Mouse (Mus musculus): Measurements from ENCODE around the gene Dnase1l3. TPM values are rescaled to one million over a fixed set of nuclear protein-coding genes. Genes with fewer than 3 reads are reported as not detected.

The Dnase1l3 gene
- polyA plus RNA-seq, 1 experiment from 2014 or later, result 0.03 TPM

GRCm38 (mm10) chr14:8030535-8030934 is 36.2 kb upstream of the Dnase1l3 start:
- Histone ChIP-seq H3K4me2 (replicated peaks) (no peak overlapping the region), H3K4me1 (replicated peaks) (0 out of 2 replicates have a peak, but pooled peaks cover 5% of the 10 kb centered on the region), H3K4me3 (replicated peaks) (no peak overlapping the region), H3K36me3 (no peaks in the 10 kb centered on the region), H3K27me3 (no peaks in the 10 kb centered on the region), H3K9me3 (no peaks in the 10 kb centered on the region), H3K27ac (no peak overlapping the region), H3K9ac (replicated peaks) (no peak overlapping the region)
- ATAC-seq, result no peak
- WGBS, result 69% methylated on average over 4 of the region's 4 CpGs

- H3K9me3 ChIP-seq, result no peaks in the 10 kb centered on the region
- 82% methylated on average over 1 of the region's 1 CpGs for WGBS
- H3K27ac ChIP-seq, result no peak overlapping the region
- H3K4me1 ChIP-seq (replicated peaks), result 0 out of 2 replicates have a peak, but pooled peaks cover 5% of the 10 kb centered on the region
- H3K36me3 ChIP-seq, result no peaks in the 10 kb centered on the region
- no peak overlapping the region for H3K9ac ChIP-seq (replicated peaks)
- no peak for ATAC-seq
- no peak overlapping the region for H3K4me2 ChIP-seq (replicated peaks)
- H3K4me3 ChIP-seq (replicated peaks), result no peak overlapping the region
- no peaks in the 10 kb centered on the region for H3K27me3 ChIP-seq
These were observed 35.4 kb upstream of the Dnase1l3 start for GRCm38 (mm10) chr14:8029752-8030151.

DNA sequence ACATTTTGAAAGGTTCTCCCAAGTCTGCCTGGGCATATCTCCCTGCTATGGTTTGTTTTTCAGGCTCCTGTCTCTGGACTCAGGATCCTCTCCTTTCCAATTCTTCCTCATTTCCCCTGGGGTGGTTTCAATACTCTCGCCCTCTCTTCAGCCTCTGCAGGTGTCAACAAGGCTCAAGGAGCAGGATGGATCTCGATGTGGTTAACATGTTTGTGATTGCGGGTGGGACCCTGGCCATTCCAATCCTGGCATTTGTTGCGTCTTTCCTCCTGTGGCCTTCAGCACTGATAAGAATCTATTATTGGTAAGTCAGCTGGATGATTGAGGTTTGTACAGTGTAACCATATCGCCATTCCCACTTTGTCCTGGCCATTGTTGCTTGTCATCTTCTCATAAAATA is 33.7 kb upstream of the Dnase1l3 start:
- no peak overlapping the region for H3K27ac ChIP-seq
- no peak overlapping the region for H3K9ac ChIP-seq (replicated peaks)
- H3K27me3 ChIP-seq, result no peaks in the 10 kb centered on the region
- no peak for ATAC-seq
- H3K36me3 ChIP-seq, result no peaks in the 10 kb centered on the region
- H3K9me3 ChIP-seq, result no peaks in the 10 kb centered on the region
- 95% methylated on average over 5 of the region's 5 CpGs for WGBS
- H3K4me3 ChIP-seq (replicated peaks), result no peak overlapping the region
- H3K4me2 ChIP-seq (replicated peaks), result no peak overlapping the region
- H3K4me1 ChIP-seq (replicated peaks), result 0 out of 2 replicates have a peak, but pooled peaks cover 5% of the 10 kb centered on the region

GRCm38 (mm10) chr14:8026769-8027531 is 32.6 kb upstream of the Dnase1l3 start:
- ATAC-seq, result no peak
- 88% methylated on average over 10 of the region's 10 CpGs for WGBS

GRCm38 (mm10) chr14:8024936-8025335 is 30.6 kb upstream of the Dnase1l3 start:
- WGBS, result 87% methylated on average over 10 of the region's 10 CpGs
- no peaks in the 10 kb centered on the region for H3K4me1 ChIP-seq (replicated peaks)
- H3K27me3 ChIP-seq, result no peaks in the 10 kb centered on the region
- H3K4me3 ChIP-seq (replicated peaks), result no peak overlapping the region
- no peaks in the 10 kb centered on the region for H3K36me3 ChIP-seq
- ATAC-seq, result no peak
- H3K27ac ChIP-seq, result no peak overlapping the region
- H3K9me3 ChIP-seq, result no peaks in the 10 kb centered on the region
- H3K4me2 ChIP-seq (replicated peaks), result no peak overlapping the region
- no peak overlapping the region for H3K9ac ChIP-seq (replicated peaks)

More at GRCm38 (mm10) chr14:8026769-8027531, 32.6 kb upstream of the Dnase1l3 start:
- Histone ChIP-seq H3K4me3 (replicated peaks) (no peak overlapping the region), H3K27ac (no peak overlapping the region), H3K36me3 (no peaks in the 10 kb centered on the region), H3K27me3 (no peaks in the 10 kb centered on the region), H3K4me2 (replicated peaks) (no peak overlapping the region), H3K9ac (replicated peaks) (no peak overlapping the region), H3K4me1 (replicated peaks) (0 out of 2 replicates have a peak, but pooled peaks cover 2% of the 10 kb centered on the region), H3K9me3 (no peaks in the 10 kb centered on the region)

DNA sequence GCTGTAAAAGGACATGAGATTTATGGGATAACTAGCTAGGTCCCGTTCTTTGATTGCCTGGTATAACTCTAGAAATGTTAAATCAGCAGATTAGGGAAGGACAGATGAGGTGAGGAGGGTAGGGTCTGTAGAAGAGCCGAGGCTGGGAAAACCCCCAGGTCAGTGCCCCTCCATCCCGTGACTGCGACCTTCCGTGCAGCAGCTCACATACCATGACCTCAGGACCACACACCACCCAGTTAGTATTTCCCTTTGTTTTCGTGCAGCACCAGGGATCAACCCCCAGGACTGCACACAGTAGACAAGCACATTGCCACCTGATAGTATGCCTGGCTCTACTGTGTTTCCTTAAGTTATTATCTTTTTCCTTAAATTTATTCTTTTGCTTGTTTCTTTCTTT is 30.1 kb upstream of the Dnase1l3 start:
- Histone ChIP-seq H3K9me3 (no peaks in the 10 kb centered on the region), H3K27ac (no peak overlapping the region), H3K9ac (replicated peaks) (no peak overlapping the region), H3K36me3 (no peaks in the 10 kb centered on the region), H3K4me2 (replicated peaks) (no peak overlapping the region), H3K4me1 (replicated peaks) (no peaks in the 10 kb centered on the region), H3K27me3 (no peaks in the 10 kb centered on the region), H3K4me3 (replicated peaks) (no peak overlapping the region)
- no peak for ATAC-seq
- 59% methylated on average over 6 of the region's 6 CpGs for WGBS

DNA sequence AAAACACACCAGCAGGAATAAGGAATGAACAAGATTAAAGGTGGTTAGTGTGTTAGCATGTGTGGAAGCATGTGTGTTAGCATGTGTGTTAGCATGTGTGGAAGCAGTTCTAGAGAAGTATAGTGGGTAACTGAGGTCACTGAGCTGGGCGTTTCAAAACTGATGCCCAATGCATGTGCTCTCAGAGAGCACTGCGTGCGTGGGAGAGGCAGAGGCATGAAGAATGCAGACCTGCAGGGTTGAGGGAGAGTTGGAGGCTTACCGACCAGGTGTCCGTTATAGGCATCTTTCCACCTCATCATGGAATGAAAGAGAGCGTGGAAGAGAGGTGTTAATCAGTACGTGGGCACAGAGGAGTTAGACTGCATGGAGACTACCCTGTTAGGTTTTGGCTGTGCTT is 26.2 kb upstream of the Dnase1l3 start:
- Histone ChIP-seq H3K9me3 (no peaks in the 10 kb centered on the region), H3K27me3 (no peaks in the 10 kb centered on the region), H3K4me3 (replicated peaks) (no peak overlapping the region), H3K4me1 (replicated peaks) (no peaks in the 10 kb centered on the region), H3K4me2 (replicated peaks) (no peak overlapping the region), H3K27ac (no peak overlapping the region), H3K9ac (replicated peaks) (no peak overlapping the region), H3K36me3 (no peaks in the 10 kb centered on the region)
- 89% methylated on average over 7 of the region's 7 CpGs for WGBS
- ATAC-seq, result no peak

DNA sequence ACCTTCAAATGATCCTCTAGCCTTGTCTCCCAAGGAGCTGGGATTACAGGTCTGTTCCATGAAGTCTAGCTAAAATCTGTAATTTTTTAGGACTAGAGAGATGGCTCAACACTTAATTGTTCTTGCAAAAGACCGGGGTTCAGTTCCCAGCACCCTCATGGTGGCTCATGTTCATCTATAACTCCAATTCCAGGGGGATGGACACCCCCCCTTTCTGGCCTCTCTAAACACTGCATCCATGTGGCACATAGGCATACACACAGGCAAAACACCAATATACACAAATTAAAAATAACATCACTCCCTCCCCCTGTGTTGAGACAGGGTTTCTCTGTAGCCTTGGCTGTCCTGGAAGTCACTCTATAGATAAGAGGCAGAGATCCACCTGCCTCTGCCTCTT is 25.6 kb upstream of the Dnase1l3 start:
- H3K4me3 ChIP-seq (replicated peaks), result no peak overlapping the region
- no peaks in the 10 kb centered on the region for H3K9me3 ChIP-seq
- no peak overlapping the region for H3K4me2 ChIP-seq (replicated peaks)
- ATAC-seq, result no peak
- WGBS, result 95% methylated on average over 1 of the region's 1 CpGs
- H3K36me3 ChIP-seq, result no peaks in the 10 kb centered on the region
- no peaks in the 10 kb centered on the region for H3K27me3 ChIP-seq
- no peak overlapping the region for H3K27ac ChIP-seq
- no peak overlapping the region for H3K9ac ChIP-seq (replicated peaks)
- no peaks in the 10 kb centered on the region for H3K4me1 ChIP-seq (replicated peaks)

DNA sequence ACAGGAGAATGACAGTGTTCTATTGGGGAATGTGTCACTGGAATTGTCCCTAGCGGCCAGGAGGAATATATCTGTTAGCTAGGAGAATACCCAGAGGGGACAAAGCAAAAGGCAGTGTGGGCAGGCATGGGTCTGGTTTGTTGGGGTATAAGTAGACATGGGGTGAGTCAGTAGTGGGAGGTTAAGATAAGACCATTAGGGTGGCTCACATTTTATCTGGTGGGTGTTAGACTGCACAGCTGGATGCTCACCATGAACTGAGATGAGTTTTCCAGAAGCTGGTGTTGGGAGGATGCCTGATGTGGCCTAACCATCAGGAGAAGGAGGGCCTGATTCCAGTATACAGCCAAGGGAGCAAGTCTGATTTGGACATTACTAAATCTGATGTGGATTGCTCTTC is 22.6 kb upstream of the Dnase1l3 start:
- H3K4me2 ChIP-seq (replicated peaks), result no peak overlapping the region
- H3K4me1 ChIP-seq (replicated peaks), result no peaks in the 10 kb centered on the region
- WGBS, result 80% methylated on average over 1 of the region's 1 CpGs
- H3K27ac ChIP-seq, result no peak overlapping the region
- H3K4me3 ChIP-seq (replicated peaks), result no peak overlapping the region
- no peak overlapping the region for H3K9ac ChIP-seq (replicated peaks)
- no peaks in the 10 kb centered on the region for H3K36me3 ChIP-seq
- no peaks in the 10 kb centered on the region for H3K9me3 ChIP-seq
- no peak for ATAC-seq
- H3K27me3 ChIP-seq, result no peaks in the 10 kb centered on the region

DNA sequence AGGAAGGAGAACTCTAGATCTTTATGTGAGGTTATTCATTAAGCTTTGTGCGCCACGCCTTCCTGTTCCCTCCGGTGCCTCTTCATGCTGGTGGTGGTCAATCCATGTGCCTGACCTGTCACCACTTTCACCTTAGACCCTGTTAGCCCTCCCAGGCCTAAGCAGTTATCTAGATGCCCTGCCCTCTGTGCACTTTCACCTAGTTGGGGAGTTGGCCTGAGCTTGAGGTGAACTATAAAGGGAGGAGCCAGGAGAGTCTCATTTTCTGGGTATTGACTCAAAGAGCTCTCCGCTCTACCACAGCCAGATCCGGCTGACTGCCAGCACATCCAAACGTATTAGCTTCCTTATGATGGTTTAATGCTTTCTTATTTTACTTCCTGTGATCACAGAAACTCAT is 21.9 kb upstream of the Dnase1l3 start:
- Histone ChIP-seq H3K4me1 (replicated peaks) (no peaks in the 10 kb centered on the region), H3K4me3 (replicated peaks) (no peak overlapping the region), H3K27ac (no peak overlapping the region), H3K36me3 (no peaks in the 10 kb centered on the region), H3K9me3 (no peaks in the 10 kb centered on the region), H3K4me2 (replicated peaks) (no peak overlapping the region), H3K27me3 (no peaks in the 10 kb centered on the region), H3K9ac (replicated peaks) (no peak overlapping the region)
- ATAC-seq, result no peak
- 93% methylated on average over 6 of the region's 6 CpGs for WGBS

DNA sequence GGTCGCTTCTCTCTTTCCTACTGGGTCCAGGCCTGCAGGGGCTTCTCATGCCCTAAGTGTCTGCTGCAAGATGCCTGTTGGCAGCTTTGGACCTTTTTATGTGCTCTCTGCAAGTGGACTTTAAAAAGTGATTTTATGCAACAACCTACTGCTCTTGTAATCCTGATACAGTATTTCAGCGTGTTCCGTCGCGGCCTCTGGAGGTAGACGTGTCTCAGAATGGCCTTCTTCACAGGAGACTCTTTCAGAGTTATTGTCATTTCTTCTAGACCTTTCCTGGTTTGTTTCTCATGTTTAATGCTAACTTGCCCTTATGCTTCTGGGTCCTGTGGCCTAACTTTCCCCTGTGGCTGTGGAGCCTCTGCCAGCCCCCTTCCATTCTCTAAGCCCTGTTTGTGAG is 21.4 kb upstream of the Dnase1l3 start:
- H3K27me3 ChIP-seq, result no peaks in the 10 kb centered on the region
- no peaks in the 10 kb centered on the region for H3K36me3 ChIP-seq
- no peak overlapping the region for H3K4me2 ChIP-seq (replicated peaks)
- no peak overlapping the region for H3K4me3 ChIP-seq (replicated peaks)
- H3K9ac ChIP-seq (replicated peaks), result no peak overlapping the region
- ATAC-seq, result no peak
- H3K27ac ChIP-seq, result no peak overlapping the region
- no peaks in the 10 kb centered on the region for H3K9me3 ChIP-seq
- 92% methylated on average over 6 of the region's 6 CpGs for WGBS
- H3K4me1 ChIP-seq (replicated peaks), result no peaks in the 10 kb centered on the region

DNA sequence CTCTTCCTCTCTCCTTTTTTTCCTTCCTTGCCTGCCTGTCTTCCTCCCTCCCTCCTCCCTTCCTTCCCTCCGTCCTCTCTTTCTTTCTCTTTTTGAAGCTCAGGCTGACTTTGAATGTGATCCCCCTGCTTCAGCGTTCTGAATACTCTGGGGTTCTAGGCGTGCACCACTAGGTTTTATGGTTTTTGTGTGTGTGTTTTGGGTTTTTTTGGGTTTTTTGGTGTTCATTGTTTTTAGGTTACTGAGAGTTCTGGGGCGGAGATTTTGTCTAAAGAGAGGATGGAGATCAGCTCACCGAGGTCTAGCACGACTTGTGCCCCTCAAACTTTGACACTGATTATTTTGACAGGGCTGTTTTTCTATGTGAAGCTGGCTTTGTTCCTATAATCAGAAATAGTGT is 17.6 kb upstream of the Dnase1l3 start:
- 72% methylated on average over 6 of the region's 6 CpGs for WGBS
- no peak overlapping the region for H3K27ac ChIP-seq

DNA sequence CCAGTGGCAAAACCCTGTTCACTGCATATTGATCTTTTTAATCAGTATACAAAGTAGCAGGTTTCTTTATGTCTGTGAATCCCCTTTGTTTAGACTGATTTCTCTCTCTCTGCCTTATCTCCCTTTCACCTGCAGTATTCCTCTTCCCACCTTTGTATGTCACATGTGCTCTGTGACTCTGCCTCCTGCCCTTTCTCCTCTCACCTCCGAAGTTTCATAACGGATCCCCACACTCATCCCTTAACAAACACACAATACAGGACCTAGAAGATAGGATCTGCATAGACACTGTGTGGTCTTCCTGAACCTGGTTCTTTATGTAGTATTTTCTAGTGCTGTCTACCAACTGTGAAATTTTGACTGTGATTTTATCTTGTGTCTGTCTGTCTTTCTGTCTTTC is 16.9 kb upstream of the Dnase1l3 start:
- Histone ChIP-seq H3K9me3 (no peaks in the 10 kb centered on the region), H3K27me3 (no peaks in the 10 kb centered on the region), H3K27ac (no peak overlapping the region), H3K4me1 (replicated peaks) (no peaks in the 10 kb centered on the region), H3K36me3 (no peaks in the 10 kb centered on the region), H3K4me3 (replicated peaks) (no peak overlapping the region), H3K4me2 (replicated peaks) (no peak overlapping the region), H3K9ac (replicated peaks) (no peak overlapping the region)
- no peak for ATAC-seq
- WGBS, result 83% methylated on average over 2 of the region's 2 CpGs

More for the DNA sequence above, 17.6 kb upstream of the Dnase1l3 start:
- Histone ChIP-seq H3K9ac (replicated peaks) (no peak overlapping the region), H3K4me2 (replicated peaks) (no peak overlapping the region), H3K27me3 (no peaks in the 10 kb centered on the region), H3K4me1 (replicated peaks) (no peaks in the 10 kb centered on the region), H3K36me3 (no peaks in the 10 kb centered on the region), H3K4me3 (replicated peaks) (no peak overlapping the region), H3K9me3 (no peaks in the 10 kb centered on the region)
- ATAC-seq, result no peak

Data from midbrain, embryonic 13.5 days (tissue).